Mouse (Mus musculus) ovary, postnatal 14 days (tissue): ENCODE measurements at regions not wholly inside any gene's neighbourhood (a gene's known extent, or its start where the extent isn't known, plus 50 kb on each side); places are given as distances from the start of the nearest gene placed in this dataset.

Experiments
- DNase-seq: peaks from one replicate; pipeline ENCODE4 v3.0.0; 2022; ENCODE audit warnings: low spot score

DNA sequence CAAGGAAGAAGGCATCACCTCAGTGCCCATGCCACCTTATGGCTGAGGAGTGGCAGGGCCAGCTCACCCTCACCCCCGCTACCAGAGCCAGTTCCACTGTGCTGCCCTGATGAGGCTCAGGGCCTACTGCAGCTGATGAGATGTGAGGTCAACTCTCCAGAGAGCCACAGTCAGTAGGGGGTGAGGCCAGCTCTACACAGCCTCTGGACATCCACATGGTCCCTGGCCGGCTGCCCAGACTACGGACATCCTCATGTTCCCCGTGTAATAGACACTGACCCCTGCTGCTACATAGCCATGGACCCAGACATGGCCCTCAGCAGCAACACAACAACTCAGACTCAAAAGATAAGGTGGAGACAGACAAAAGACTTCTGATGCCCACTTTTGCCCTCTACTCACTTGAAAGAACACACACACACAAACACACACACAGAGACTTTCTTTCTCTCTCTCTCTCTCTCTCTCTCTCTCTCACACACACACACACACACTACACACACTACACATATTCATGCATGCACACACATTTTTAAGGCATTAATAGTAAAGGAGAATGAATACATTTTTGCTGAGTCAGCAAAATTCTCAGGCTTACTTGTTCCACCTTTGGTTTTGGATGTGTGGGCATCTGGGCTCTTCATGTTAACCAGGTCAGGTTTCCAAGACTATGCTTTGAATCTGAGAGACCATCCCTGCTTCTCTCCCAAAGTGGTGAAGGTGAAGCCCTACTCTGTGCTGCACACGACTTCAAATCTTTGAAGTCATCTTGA is 604.4 kb upstream of the Nrp1 start:
- no peak for DNase-seq

DNA sequence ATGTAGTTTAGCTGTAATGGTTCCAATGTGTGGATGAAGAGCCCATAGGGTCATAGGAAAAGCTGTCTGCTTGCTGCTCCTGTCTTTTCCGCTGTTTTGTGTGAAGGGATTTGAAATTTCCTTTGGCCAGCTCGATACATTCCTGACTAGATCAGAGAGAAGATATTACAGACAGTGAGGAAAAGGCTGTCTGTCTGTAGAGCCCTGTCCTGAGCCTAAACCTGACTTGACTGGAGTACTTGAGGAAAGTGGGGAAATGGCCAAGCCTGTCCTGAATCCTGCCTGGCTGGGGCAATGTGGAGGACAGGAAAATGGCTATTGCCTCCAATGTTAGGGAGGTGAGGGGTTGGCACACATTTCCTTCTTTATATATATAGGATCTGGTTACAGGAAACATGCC is 601.0 kb upstream of the Nrp1 start:
- no peak for DNase-seq

DNA sequence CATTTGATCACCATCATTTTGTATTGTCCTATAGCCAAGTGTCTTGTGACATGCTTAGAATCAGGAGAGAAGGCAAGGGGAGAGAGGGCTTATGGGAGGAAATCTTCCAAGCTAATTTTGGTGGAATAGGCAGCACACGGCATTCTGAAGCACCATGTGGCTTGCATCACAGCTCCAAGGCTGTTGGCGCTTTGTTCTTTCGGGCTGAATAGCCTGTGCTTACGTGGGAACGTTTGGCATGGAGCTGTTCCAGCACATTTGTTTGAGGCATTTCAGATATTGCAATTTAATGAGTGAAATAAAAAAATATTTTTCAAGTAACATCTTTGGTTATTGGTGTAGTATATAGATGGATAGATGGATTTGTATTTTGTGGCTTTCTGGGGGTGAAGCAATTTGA is 598.5 kb upstream of the Nrp1 start:
- no peak for DNase-seq

DNA sequence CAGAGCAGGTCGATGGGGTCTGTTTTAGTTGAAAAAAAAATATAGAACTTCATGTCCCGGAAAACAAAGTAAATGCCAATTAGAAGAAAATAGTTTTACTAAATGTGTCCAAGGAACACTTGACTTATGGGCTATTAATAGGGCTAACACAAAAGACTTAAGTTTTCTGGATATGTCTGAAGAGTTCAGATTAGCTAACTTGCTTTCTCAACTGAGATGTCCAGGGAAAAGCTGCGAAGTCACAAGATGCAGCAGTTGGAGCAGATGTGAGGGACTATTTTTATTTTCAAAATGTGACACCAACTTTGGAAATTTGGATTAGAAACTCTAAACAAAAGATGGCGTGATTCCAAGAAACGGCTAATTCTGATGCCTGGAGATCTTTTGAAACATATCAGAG is 593.2 kb upstream of the Nrp1 start:
- DNase-seq, result no peak

DNA sequence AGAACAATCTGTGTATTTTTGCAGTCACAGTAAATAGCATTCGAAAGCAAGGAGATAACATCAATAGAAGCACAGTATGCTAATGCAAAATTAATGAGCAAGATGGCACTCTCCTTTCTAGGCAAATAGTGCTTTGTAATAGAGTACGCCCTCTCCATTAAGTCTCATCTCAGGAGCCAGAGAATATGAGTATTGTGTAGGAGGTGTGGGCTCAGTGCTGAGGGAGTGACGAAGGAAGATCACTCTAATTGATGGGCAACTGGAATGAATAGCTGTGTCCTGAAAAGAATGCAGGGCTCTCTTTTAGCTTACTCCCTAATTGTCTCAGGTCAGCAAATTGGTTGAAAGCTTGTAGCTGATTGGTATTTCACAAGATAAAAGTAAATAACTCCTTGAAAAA is 590.1 kb upstream of the Nrp1 start:
- no peak for DNase-seq

DNA sequence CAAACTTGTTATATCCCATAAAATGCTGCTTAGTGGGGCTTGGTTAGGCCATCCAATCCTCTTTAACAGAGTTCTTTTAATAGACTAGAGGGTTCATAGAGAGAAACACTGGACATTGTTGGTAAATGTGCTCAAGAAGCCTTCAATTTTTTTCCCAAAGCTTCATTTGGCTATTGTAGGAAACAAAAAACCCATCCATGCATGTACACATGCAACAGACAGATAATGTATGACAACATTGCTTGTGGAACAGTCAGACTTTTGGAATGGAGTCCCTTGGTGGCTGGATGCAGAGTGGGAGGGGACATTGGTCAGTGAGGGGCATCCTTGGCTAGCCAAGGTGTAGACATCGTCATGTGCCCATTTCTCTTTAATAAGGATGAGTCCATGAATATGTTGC is 588.8 kb upstream of the Nrp1 start:
- no peak for DNase-seq

DNA sequence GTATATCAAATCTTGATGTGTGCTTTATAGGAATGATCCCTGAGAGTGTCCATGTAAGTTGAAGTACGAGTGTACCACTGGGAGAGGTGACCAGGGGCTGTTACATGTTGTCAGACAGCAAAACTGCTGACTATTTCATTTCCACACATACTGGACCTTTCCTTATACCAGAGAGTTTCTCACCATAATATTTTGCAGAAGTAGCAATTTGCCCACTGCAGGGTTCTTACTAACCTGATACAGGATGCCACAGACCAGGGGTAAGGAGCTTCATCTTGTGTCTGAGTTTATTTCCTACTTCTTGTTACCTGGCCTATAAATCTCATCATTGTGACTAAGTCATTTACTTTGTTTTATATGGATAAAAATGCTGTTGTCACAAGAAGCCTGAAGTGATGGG is 586.6 kb upstream of the Nrp1 start:
- DNase-seq, result no peak

DNA sequence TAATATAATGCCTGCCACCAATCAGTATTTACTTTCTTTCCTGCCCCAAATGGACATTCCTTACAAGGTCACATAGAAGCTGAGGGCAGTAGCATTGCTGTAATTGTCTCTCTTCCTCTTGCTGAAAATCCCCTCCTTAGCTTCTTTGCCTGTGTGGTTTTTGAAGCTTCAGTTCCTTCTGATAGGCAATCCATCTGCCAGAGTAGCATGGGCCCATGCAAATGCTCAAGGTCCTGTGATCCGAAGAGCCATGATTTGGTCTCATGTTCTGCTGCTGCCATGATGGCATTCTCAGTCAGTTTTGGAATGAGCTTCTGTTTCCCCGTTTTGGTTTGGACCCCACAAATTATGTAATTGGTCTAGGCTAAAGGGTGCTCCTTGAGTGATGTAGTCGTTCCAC is 586.0 kb upstream of the Nrp1 start:
- DNase-seq, result no peak

DNA sequence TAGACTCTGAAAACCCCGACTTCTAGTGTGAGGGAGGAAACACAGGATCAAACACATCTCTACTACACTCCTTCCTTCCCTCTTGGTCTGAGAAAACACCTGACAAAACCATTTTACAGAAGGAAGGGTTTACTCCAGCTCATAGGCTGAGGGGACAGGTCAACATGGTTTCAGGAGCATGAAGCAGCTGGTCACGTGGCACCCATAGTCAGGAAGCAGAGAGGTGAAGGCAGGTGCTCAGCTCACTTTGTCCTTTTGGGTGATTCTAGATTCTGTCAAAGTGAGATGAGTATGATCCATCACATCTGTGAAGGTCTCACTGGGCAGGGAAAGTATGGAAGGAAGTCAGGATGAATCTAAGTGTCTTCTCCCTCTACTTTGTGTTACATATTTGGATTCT is 585.5 kb upstream of the Nrp1 start:
- DNase-seq, result no peak

DNA sequence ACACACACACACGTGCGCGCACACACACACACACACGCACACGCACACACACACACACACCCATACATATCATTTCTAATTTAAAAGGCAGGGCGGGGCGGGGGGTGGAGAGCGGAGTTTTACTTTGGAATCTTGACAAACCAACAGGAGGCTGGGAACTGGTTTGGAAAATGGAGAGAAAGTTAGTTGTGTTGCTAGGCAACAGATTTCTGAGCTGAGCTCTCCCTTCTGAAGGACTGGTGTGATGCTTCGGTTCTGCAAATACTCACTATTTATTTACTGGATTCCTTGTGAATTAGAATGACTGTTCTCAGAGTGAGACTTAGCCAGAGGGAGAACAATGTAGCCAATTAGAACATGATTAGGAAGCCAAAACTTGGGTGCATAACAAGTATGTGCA is 583.8 kb upstream of the Nrp1 start:
- DNase-seq, result no peak

DNA sequence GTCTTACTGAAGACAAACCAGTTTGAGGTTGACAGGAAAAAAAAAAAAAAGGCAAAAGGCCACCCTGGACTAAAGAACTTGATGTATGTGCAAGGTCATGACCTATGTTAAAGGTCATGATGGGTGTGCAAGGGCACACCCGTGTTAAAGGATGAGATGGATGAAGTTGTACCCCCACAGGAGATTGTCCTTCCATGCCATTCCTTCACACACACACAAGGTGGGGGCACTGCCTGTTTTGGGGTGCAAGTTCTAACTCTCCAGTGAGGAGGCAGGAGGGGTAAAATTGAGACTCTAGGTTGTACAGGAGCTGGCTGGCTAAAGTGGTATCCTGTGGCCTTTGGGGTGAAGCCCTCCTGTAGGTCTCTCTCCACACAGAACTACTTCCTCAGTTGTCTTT is 583.2 kb upstream of the Nrp1 start:
- DNase-seq, result no peak

DNA sequence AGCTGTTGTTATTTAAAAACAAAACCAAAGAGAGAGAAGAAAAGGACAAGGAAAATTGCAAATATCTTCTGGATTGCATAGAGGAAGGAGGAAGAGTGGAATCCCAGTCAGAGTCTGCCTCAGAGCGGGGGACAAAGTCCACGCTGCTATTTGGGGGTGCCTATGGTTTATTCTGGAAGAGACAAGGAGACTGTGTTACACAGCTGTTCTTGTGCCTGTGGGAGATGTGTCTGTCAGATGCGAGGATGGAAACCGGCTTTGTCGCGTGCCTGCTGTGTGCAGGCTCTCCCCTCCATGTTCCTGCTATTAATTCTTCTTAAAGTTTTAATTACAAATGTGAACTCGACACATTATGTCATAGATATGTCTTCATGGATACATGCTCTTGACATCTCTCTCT is 582.7 kb upstream of the Nrp1 start:
- no peak for DNase-seq

DNA sequence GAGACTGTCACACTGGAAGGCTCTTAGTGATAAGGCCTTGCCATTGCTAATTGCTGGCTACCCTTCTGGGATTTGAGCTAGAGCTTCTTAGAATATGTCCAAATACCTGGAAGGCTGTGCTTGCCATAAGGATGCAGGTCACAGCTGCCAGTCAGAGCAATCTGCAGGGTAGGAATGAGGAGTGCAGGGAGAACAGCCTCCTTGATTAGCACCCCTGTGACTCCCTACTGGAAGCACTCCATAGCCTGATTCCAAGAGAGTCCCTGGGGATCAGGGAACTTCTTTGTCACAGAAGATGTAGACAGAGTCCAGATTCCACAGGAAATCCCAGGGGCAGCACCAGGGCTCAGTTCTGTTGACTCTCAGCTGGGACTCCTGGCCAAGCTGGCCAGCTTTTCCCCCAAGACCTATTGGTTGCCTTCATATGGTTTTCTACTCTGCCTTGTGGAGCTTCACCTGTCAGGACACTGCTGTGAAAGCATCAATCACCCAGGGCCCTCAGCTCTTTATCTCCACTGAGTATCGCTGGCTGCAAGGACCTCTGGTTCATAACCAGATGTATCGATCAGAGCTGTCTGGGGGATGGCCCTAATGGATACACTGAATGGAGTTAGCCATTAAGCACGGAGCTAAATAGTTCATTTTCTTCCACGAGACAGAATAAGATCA is 579.9 kb upstream of the Nrp1 start:
- DNase-seq, result no peak

DNA sequence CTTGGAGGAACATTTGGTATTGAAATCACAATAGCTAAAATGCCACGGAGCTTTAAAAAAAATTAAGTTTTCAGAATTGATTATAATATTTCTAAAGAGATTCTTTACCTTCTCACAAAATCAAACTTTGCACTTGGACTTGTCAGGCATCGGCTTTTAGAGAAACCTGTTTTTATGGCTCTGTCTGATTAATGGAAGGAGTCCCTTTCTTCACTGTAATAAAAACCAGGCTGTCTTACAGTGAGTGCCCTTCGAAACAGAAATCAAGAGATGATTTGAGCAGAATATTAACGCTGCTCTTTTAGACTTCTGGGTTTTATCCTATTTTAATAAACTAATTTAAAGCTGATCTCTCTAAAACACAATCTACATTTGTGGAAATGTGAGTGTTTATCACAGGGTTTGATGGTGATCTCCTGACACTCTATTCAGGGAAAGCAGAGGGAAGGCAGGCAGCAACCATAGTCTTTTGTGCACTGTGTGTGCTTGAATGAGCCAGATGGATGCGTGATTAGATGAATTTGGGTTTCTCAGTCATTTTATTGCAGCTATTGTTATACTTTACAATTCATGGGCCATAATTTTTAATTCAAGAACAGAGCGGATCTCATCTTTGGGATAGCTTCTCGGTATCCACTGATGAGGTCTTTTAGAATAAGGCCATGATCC is 579.2 kb upstream of the Nrp1 start:
- DNase-seq, result no peak

DNA sequence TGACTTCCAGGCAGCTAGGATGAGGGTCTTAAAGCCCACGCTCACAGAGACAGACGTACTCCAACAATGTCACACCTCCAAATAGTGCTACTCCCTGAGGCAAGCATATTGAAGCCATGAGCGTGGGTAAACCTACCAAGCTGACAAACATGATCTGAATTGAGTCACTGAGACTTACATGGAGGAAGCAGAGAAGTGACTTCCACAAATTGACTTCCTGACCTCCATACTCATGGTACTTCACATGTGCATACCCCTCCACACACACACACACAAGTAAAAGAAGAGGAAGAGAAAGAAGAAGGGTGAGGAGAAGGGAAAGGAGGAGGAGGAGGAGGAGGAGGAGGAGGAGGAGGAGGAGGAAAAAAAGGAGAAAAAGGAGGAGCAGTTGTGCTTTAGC is 577.8 kb upstream of the Nrp1 start:
- DNase-seq, result no peak

DNA sequence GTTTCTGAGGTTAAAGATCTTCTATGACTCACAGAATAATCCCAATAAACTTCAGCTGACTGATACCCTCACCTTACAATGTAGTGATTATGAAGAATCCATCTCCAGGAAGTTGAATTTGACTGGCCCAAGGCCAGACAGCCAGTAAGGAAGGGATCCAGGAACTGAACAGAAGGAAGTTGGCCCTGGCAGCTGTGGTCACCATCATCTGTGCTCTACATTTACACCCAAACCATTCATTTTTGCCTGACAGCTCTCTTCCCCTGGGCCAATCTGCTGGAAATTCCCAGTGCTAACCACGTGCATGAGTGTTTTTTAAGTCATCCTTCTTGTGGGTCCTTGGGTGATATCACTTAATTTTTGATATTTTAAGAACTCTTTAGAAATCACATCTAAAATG is 577.4 kb upstream of the Nrp1 start:
- DNase-seq, result no peak

DNA sequence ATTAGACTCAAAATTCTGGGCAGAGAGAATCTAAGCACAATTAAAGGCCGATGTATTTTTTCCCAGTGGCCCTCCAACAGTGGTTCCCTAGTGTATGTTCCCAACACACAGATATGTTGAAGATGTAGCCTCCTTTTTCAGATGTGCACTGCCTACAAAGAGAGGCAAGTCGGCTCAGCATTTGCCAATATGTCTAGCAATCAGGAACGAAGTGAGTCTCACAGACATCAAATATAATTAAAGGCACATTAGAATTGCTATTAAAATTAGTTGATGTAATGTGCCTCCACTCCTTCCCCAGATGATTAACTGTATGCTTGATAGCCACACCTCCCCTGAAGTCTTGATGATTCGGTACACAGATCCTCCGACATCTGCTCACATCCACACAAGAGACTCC is 565.8 kb upstream of the Nrp1 start:
- no peak for DNase-seq

DNA sequence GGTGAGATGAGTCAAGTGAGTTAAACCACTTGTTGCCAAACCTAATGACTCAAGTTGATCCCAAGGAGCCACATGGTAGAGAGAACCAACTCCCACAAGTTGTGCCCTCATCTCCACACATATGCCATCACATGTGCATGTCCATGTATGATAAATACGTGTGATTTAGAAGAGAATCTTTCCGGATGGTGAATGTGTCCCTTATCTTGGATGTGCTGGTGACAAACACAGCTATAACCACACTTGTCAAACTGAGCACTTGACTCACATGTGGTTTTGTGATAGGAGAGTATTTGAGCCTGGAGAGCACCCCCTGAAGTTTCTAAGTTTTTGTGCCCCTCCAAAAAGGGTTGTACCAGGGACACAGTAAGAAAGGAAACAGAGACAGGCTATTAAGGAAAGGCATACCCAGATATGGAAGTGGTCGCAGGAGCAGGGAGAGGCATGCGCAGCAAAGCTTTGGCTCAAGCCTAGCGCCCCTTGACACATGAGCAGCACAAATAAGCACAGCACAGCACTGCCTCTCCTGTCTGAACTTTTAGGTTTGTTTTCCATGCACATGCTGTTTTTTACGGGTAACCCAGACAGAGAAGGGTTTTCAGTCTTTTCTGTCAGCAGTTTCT is 558.4 kb upstream of the Nrp1 start:
- DNase-seq, result no peak

DNA sequence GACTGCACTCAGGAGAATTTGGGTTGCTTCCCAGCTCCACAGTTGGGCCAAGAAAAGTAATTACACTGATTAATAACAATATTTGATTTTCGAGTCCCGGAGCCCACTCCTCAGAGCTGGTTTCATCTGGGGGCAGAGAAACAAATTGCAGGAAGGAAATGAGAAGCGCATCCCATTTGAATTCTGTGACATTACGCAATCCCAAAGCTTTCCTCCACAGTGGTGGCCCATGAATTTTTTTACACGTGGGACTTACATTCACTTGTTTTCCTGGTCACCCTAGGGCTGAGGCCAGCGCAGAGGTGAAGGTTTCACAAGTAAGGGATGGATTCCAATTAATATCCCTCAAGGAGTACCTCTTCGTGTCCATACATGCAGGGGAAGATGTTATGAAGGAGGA is 556.3 kb upstream of the Nrp1 start:
- no peak for DNase-seq

DNA sequence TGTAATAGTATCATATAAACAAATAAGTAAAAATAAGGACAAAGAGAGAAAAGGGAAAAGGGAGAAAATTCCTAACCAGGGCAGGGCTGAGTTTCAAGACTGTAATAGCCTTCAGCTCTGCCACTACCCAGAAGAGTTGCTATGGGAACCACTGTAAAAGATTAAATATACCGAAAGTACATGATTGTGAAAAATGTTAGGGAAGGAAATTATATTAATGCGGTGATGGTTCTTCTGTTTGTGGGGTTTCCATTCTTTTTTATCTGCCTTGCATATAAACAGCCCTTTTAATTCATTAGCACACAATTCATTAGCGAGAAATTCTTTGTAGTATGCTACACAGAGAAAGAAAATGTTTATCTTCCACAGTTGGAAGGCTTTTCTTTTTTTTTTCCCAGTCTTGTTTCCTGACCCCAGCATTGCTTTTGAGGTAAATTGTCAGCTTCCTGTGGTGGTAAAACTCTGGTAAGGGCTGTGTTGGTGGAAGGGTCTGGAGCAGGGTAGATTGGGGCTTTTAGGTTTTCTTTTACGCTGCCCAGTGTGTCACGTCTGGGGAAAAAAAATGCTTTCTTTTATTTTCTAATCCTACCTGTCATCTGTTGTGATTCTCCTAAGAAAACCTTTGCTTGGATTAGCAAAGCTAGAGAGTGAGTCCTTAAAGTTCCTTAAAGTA is 555.6 kb upstream of the Nrp1 start:
- DNase-seq, result no peak

DNA sequence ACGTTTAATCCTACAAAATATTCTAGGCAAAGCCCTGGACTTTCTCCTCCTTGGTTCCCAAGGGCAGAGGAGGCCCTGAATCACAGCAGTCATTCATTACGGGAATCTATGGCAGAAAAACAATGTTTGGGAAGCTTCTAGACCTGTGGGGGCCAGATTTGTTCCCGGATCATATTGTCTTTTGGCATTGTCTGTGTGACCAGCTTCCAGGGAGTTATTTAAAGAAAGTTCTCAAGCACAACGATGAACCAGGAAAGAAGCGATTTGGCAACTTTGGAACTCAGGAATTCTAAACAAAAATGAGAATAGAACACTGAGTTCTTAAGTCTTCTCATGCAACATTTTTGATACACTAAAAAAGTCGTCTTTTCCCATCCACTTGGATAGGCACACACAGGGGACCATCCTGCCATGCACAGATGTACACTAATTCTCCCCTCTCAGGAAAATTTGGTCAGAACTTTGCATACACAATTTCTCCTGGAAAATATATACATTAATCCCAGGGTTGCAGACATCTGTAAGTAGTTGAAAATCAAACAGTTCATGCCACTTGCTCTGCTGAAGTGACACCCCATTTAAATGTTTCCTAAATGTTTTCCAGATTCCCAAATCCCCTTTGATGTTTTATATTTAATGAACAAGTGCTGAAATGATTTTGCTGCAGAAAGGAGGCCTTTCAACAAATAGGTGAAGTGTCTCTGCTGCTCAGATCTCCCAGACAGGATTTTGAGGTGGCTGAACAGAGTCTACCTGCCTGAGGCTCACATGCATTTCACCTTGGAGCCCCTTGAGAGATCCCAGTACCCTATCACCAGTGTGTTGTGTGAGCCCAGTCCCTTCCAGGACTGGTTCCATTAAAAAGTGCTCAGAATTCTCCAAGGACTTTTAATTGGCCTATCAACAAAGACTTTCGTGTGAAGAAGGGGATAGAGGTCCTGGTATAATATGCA is 548.9 kb upstream of the Nrp1 start:
- DNase-seq, result no peak
